Mouse (Mus musculus): ENCODE measurements around the gene Pdpk1. TPM values are rescaled to one million over a fixed set of nuclear protein-coding genes. Genes with fewer than 3 reads are reported as not detected.
A peak's percentile ranks its signal among the peaks of the same experiment; 100 is the strongest.

The Pdpk1 gene
- polyA plus RNA-seq, 1 experiment from 2014 or later: 28.0 TPM

DNA sequence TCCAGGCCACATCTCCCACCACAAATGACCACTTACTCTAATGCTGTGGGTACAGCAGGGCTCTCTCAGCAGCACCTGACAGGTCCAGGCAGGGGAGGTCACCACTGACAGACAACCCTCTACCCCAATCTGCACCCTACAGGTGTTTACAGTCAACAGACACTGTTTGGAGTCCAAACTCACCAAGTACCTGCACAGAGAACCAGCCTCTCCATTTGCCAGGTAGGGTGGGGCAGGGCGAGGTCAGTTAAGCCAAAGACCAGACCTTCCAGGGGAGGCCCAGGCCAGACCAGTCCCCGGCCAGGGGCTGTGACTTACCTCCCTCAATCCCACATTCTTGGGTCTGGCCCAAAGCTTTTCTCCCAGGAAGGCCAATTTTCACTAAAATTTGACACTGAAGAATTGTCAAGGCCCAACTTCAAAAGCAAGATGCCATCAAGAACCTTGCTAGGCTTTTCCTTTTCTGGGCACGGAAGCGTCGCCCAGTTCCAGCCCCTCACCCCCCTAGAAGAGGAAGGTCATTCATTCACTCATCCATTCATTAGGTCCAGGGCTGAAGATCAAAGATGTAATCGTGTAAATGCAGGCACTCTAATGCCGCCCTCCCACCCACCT, 17.3 kb upstream of the Pdpk1 start:
- TF ChIP-seq EP300 (optimal IDR thresholded peaks at IDR 0.05) (no peak), CTCF (IDR thresholded peaks at IDR 0.05; ENCODE audit: low read depth) (no peak)
- Histone ChIP-seq H3K27ac (replicated peaks) (peak overlapping the region; percentile 98), H3K4me3 (ENCODE audit: low read depth, low read length) (peak overlapping the region; percentile 74), H3K9me3 (ENCODE audit: control insufficient read depth, low read length) (no peaks in the 10 kb centered on the region), H3K27me3 (ENCODE audit: control insufficient read depth, insufficient read depth, low read length) (no peaks in the 10 kb centered on the region), H3K9ac (ENCODE audit: low read length) (peak overlapping the region; percentile 96), H3K4me1 (replicated peaks; ENCODE audit: control insufficient read depth, insufficient read depth) (no peaks in the 10 kb centered on the region; the same call in 1 of the 2 replicates), H3K4me2 (replicated peaks; ENCODE audit: low read depth) (peak overlapping the region; percentile 87), H3K36me3 (ENCODE audit: control insufficient read depth, insufficient read depth, low read length) (0 out of 2 replicates have a peak, but pooled peaks cover 4% of the 10 kb centered on the region)
- ATAC-seq (ENCODE audit: low FRiP score, low TSS enrichment) (no peak), DNase-seq (ENCODE audit: low spot score) (peak; percentile 40)
- whole genome bisulfite sequencing: 39% methylated on average over 7 of the region's 7 CpGs

DNA sequence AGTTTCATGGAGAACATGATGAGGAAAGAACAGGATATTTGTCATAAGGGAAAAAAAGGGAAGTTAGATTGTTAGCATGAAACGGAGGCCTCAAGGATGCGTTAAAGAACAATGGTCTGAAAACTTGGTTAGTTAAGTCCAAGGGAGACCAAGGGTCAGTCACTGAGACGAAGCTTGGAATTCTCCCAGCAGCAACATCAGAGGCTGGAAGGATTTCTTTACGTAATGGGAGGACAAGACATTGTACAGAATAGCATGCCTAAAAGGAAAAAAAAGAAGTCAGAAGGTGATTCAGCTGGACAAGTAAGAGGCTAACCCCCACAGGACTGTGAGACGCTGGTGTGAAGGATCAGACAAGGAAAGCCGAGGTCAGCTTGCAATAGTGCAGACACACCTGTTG, 16.4 kb upstream of the Pdpk1 start:
- DNase-seq (ENCODE audit: low spot score) (no peak), ATAC-seq (ENCODE audit: low FRiP score, low TSS enrichment) (no peak)
- H3K4me1 ChIP-seq (replicated peaks; ENCODE audit: control insufficient read depth, insufficient read depth): no peaks in the 10 kb centered on the region; the same call in none of the 2 replicates
- H3K4me2 ChIP-seq (replicated peaks; ENCODE audit: low read depth): no peak overlapping the region
- 0 out of 2 replicates have a peak, but pooled peaks cover 4% of the 10 kb centered on the region for H3K36me3 ChIP-seq (ENCODE audit: control insufficient read depth, insufficient read depth, low read length)
- TF ChIP-seq EP300 (optimal IDR thresholded peaks at IDR 0.05): no peak
- TF ChIP-seq CTCF (IDR thresholded peaks at IDR 0.05; ENCODE audit: low read depth): no peak
- H3K27ac ChIP-seq (replicated peaks): no peak overlapping the region
- 75% methylated on average over 6 of the region's 6 CpGs for WGBS
- no peaks in the 10 kb centered on the region for H3K9me3 ChIP-seq (ENCODE audit: control insufficient read depth, low read length)
- no peaks in the 10 kb centered on the region for H3K27me3 ChIP-seq (ENCODE audit: control insufficient read depth, insufficient read depth, low read length)
- H3K4me3 ChIP-seq (ENCODE audit: low read depth, low read length): no peak overlapping the region
- H3K9ac ChIP-seq (ENCODE audit: low read length): no peak overlapping the region

DNA sequence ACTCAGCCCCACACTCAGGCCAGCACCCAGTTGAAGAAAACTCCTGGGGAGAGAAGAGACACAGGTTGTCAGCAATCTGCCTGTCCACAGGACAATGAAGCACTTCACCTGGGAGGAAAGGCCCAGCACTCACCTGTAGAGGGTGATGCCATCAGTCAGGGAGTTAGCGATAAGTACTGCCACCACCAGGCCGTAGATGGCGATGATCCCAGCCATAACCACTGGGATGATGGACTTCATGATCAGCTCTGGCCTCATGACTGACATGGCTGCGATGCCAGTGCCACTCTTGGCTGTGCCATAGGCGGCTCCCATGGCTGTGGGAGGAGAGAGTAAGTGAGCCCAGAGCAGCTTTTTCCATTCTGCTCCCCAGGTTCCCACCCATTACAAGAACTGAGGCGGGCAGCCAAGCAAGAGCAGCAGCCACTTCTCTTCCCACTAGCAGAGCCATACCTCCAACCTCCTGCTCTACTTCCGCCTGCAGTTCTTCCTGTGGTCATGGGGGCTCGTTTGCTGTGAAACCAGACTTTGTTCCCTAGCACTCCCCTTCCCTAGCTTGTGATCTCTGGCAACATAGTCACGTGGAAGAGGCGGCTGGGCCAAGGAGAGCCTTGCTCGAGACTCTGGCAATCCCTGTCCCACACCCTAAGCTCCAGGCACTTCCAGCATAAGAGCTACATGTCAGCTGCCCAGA, 14.0 kb upstream of the Pdpk1 start:
- WGBS: 74% methylated on average over 11 of the region's 11 CpGs
- Histone ChIP-seq H3K4me2 (replicated peaks; ENCODE audit: low read depth) (no peak overlapping the region), H3K4me3 (ENCODE audit: low read depth, low read length) (no peak overlapping the region), H3K4me1 (replicated peaks; ENCODE audit: control insufficient read depth, insufficient read depth) (no peaks in the 10 kb centered on the region; the same call in none of the 2 replicates), H3K27me3 (ENCODE audit: control insufficient read depth, insufficient read depth, low read length) (no peaks in the 10 kb centered on the region), H3K27ac (replicated peaks) (no peak overlapping the region; the same call in 1 of the 2 replicates), H3K9ac (ENCODE audit: low read length) (no peak overlapping the region), H3K9me3 (ENCODE audit: control insufficient read depth, low read length) (no peaks in the 10 kb centered on the region), H3K36me3 (ENCODE audit: control insufficient read depth, insufficient read depth, low read length) (0 out of 2 replicates have a peak, but pooled peaks cover 4% of the 10 kb centered on the region)
- ATAC-seq (ENCODE audit: low FRiP score, low TSS enrichment) (no peak), DNase-seq (ENCODE audit: low spot score) (no peak)
- TF ChIP-seq EP300 (optimal IDR thresholded peaks at IDR 0.05) (no peak), CTCF (IDR thresholded peaks at IDR 0.05; ENCODE audit: low read depth) (peak; percentile 35)

DNA sequence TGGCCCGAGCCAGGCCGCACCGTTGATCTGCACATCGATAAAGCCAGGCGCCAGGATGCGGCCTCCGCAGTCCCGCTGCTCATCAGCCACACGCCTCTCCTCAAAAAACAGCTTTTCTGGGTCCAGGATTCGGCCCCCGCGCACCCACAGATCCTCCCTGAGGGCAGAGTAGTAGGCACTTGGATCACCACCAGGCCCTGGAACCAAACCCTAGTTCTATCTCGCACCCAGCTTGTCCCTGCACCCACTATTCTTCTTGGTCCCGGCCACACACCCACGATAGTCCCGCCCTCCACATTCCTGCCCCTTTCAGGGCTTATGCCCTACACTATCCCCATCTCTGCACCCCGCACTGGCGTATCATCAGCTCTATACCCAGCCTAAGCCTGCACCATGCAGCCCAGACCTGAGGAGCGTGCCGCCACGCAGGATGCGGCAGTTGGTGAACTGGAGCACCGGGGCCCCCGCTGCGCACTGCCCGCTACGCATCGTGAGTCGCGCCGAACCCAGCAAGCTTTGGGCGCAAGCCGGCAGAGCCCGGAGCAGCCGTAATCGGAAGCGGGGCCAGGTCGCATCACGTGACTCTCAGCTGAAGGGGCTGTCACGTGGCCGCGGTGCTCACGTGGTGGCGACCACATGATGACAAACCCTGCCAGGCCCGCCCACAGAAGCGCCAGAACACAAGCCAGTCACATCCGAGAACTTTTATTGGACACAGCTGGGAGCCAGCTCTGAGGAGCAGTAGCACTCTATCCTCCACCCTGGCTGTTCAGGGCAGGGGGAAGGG, 12.6 kb upstream of the Pdpk1 start, which contains the start of gene Amdhd2:
TSS of gene Amdhd2 (minus strand) at position 591 of the 787 bp plus-strand sequence.
- ATAC-seq (ENCODE audit: low FRiP score, low TSS enrichment): peak; percentile 84
- no peaks in the 10 kb centered on the region for H3K27me3 ChIP-seq (ENCODE audit: control insufficient read depth, insufficient read depth, low read length)
- H3K27ac ChIP-seq (replicated peaks): peak within 1 kb of the TSS; percentile 89
- H3K4me2 ChIP-seq (replicated peaks; ENCODE audit: low read depth): peak within 1 kb of the TSS; percentile 94
- peak; percentile 97 for DNase-seq (ENCODE audit: low spot score)
- no peaks in the 10 kb centered on the region; the same call in none of the 2 replicates for H3K4me1 ChIP-seq (replicated peaks; ENCODE audit: control insufficient read depth, insufficient read depth)
- WGBS: under 1% methylated on average over 47 of the region's 47 CpGs
- H3K36me3 ChIP-seq (ENCODE audit: control insufficient read depth, insufficient read depth, low read length): 0 out of 2 replicates have a peak, but pooled peaks cover 4% of the 10 kb centered on the region
- TF ChIP-seq EP300 (optimal IDR thresholded peaks at IDR 0.05): peak; percentile 90
- TF ChIP-seq CTCF (IDR thresholded peaks at IDR 0.05; ENCODE audit: low read depth): 0 out of 2 replicates have a peak, but pooled peaks have one; percentile 6
- H3K9me3 ChIP-seq (ENCODE audit: control insufficient read depth, low read length): no peaks in the 10 kb centered on the region
- peak within 1 kb of the TSS; percentile 63 for H3K4me3 ChIP-seq (ENCODE audit: low read depth, low read length)
- H3K9ac ChIP-seq (ENCODE audit: low read length): peak within 1 kb of the TSS; percentile 74

DNA sequence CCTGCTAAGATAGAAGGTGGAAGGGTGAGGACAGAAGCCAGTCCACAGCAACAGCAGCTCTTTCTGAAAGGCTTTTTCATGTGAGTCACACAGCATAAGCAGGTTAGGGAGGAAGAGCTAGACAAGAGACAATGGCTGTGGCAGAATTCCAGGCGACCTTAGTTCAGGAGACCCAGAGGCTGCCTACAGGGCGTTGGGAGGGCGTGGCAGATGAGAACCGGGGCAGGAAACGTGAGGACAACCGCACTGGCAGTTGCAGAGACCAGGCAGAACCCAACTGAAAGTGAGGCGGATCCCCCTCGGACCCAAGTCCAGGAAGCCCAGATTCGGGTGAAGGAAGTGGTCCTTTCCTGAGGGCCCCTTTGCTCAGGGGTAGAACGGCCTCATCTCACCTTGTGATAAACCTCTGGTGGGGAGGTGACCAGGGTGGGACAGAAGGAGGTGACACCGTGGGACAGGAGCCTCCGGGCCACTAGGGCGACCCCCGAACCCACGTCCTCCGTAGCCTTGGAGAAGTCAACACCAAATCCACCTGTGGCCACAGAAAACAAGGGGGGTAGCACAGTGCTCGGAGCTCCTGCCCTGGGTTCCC, 12.0 kb upstream of the Pdpk1 start:
- Histone ChIP-seq H3K9me3 (ENCODE audit: control insufficient read depth, low read length) (no peaks in the 10 kb centered on the region), H3K4me2 (replicated peaks; ENCODE audit: low read depth) (peak overlapping the region; percentile 94), H3K27me3 (ENCODE audit: control insufficient read depth, insufficient read depth, low read length) (no peaks in the 10 kb centered on the region), H3K9ac (ENCODE audit: low read length) (peak overlapping the region; percentile 74), H3K4me3 (ENCODE audit: low read depth, low read length) (peak overlapping the region; percentile 63), H3K27ac (replicated peaks) (peak overlapping the region; percentile 89), H3K36me3 (ENCODE audit: control insufficient read depth, insufficient read depth, low read length) (peaks cover 8% of the 10 kb centered on the region; the same call in 1 of the 2 replicates), H3K4me1 (replicated peaks; ENCODE audit: control insufficient read depth, insufficient read depth) (no peaks in the 10 kb centered on the region; the same call in none of the 2 replicates)
- DNase-seq (ENCODE audit: low spot score) (peak; percentile 66), ATAC-seq (ENCODE audit: low FRiP score, low TSS enrichment) (peak; percentile 10; the same call in 1 of the 2 replicates)
- WGBS: 19% methylated on average over 17 of the region's 17 CpGs
- TF ChIP-seq CTCF (IDR thresholded peaks at IDR 0.05; ENCODE audit: low read depth): no peak
- TF ChIP-seq EP300 (optimal IDR thresholded peaks at IDR 0.05): no peak
